Mouse (Mus musculus) gastrocnemius, postnatal 36 days (tissue): ENCODE results near the gene Dst. TPM values are rescaled to one million over a fixed set of nuclear protein-coding genes. Genes with fewer than 3 reads are reported as not detected.

Experiments
- DNase-seq, 2 experiments: peaks; one replicate each; pipeline ENCODE4 v3.0.0; 2022
- intact Hi-C: fragments of 180-260 bp; cut with DNase I; formaldehyde crosslinking; loops from one replicate; pipeline ENCODE4 v1.15.1; 2025
- long read RNA-seq, 2 experiments: library from polyadenylated mRNA; stranded (forward); transcript quantifications; one replicate each; pipeline ENCODE4 v2.0.0; 2021
- total RNA-seq, 2 experiments: library from RNA; stranded (reverse); gene quantifications; 2 replicates each; pipeline ENCODE4 v1.2.3; 2021

Gene Dst
- total RNA-seq = 100 to 1,000 TPM; 215 to 242 TPM
- long read RNA-seq, experiment 1, partial matches to known transcripts = 5 of 12 reads
- long read RNA-seq, experiment 1, other reads (novel, unspliced or antisense) = 7 of 12 reads
- long read RNA-seq, experiment 2, partial matches to known transcripts = 7 of 17 reads
- long read RNA-seq, experiment 2, other reads (novel, unspliced or antisense) = 10 of 17 reads

- no peak for DNase-seq
- intact Hi-C loops = no loop called here
Measured at GRCm38 (mm10) chr1:33908191-33908962, at the start of gene Dst. Gene Dst (plus strand): TSS chr1:33908225.

- no peak for DNase-seq
- intact Hi-C loops = no loop called here
Measured at GRCm38 (mm10) chr1:33869031-33869430, 39.0 kb upstream of the Dst start.

GRCm38 (mm10) chr1:33869437-33869836 is 38.6 kb upstream of the Dst start:
- intact Hi-C loops = no loop called here
- no peak for DNase-seq

GRCm38 (mm10) chr1:33873561-33873960 is 34.5 kb upstream of the Dst start:
- intact Hi-C loops = no loop called here
- DNase-seq = no peak

GRCm38 (mm10) chr1:33875691-33876090 is 32.3 kb upstream of the Dst start:
- DNase-seq = no peak
- intact Hi-C loops = no loop called here

GRCm38 (mm10) chr1:33876416-33876815 is 31.6 kb upstream of the Dst start:
- intact Hi-C loops = no loop called here
- no peak for DNase-seq

- DNase-seq = no peak
- intact Hi-C loops = no loop called here
Measured at GRCm38 (mm10) chr1:33878170-33878569, 29.9 kb upstream of the Dst start.

GRCm38 (mm10) chr1:33883102-33883839 is 24.8 kb upstream of the Dst start:
- DNase-seq = peak in 1 of 2 experiments; percentile 14
- intact Hi-C loops = no loop called here

GRCm38 (mm10) chr1:33892784-33893183 is 15.2 kb upstream of the Dst start:
- intact Hi-C loops = loop anchor here (2.0 to 10.0 kb wide), 2 partner anchors 74 to 228 kb away; partner anchors contain the start of gene Prim2
- peak in 1 of 2 experiments; percentile 17 for DNase-seq

GRCm38 (mm10) chr1:33896116-33896515 is 11.9 kb upstream of the Dst start:
- intact Hi-C loops = loop anchor here (10.0 kb wide), 1 partner anchor 231 kb away; the partner anchor contains the start of gene Prim2

GRCm38 (mm10) chr1:33896666-33897065 is 11.4 kb upstream of the Dst start:
- intact Hi-C loops = loop anchor here (10.0 kb wide), 1 partner anchor 232 kb away; the partner anchor contains the start of gene Prim2
- no peak for DNase-seq

More at GRCm38 (mm10) chr1:33896116-33896515, 11.9 kb upstream of the Dst start:
- no peak for DNase-seq

GRCm38 (mm10) chr1:33897426-33897825 is 10.6 kb upstream of the Dst start:
- DNase-seq = no peak
- intact Hi-C loops = loop anchor here (10.0 kb wide), 1 partner anchor 233 kb away; the partner anchor contains the start of gene Prim2

GRCm38 (mm10) chr1:33898373-33898772 is 9.7 kb upstream of the Dst start:
- no peak for DNase-seq
- intact Hi-C loops = loop anchor here (10.0 kb wide), 1 partner anchor 234 kb away; the partner anchor contains the start of gene Prim2

GRCm38 (mm10) chr1:33900175-33900574 is 7.8 kb upstream of the Dst start:
- intact Hi-C loops = no loop called here

GRCm38 (mm10) chr1:33903587-33903986 is 4.4 kb upstream of the Dst start:
- DNase-seq = no peak
- intact Hi-C loops = no loop called here

More at GRCm38 (mm10) chr1:33900175-33900574, 7.8 kb upstream of the Dst start:
- DNase-seq = no peak

GRCm38 (mm10) chr1:33906216-33906615 is 1.8 kb upstream of the Dst start:
- no peak for DNase-seq
- intact Hi-C loops = no loop called here

GRCm38 (mm10) chr1:33906927-33907326 is 1.1 kb upstream of the Dst start:
- no peak for DNase-seq
- intact Hi-C loops = no loop called here

GRCm38 (mm10) chr1:33907421-33908190 is 419 bp upstream of the Dst start, which contains the start of gene Bend6:
Gene Bend6 (minus strand): TSS chr1:33907816.
- intact Hi-C loops = no loop called here
- peak; percentile 36 to 49 for DNase-seq

GRCm38 (mm10) chr1:33911589-33911988 is 3.6 kb downstream of the Dst start:
- intact Hi-C loops = no loop called here
- DNase-seq = no peak

- intact Hi-C loops = no loop called here
- DNase-seq = no peak
Measured at GRCm38 (mm10) chr1:33916554-33916953, 8.5 kb downstream of the Dst start.
